Mouse (Mus musculus) heart, adult 2 months (tissue): ENCODE data around the gene Tcf7l1.

Source experiments
- CTCF ChIP-seq: fragments of 200-600 bp; IDR thresholded peaks from 2 replicates; pipeline ENCODE4 v1.8.1; 2022; ENCODE audit warnings: antibody characterized with exemption, mild to moderate bottlenecking, moderate library complexity
- EP300 ChIP-seq: fragments of 200-500 bp; IDR thresholded peaks from 2 replicates; pipeline ENCODE4 v1.6.1; 2011; ENCODE audit warnings: low read depth, low read length, control low read depth; ENCODE audit not compliant: insufficient read depth
- POLR2A ChIP-seq: fragments of 200-500 bp; IDR thresholded peaks from 2 replicates; pipeline ENCODE4 v1.6.1; 2011; ENCODE audit warnings: mild to moderate bottlenecking, low read depth, low read length, control low read depth; ENCODE audit not compliant: insufficient read depth

- TF ChIP-seq POLR2A: no peak
- TF ChIP-seq EP300: no peak
- peak; percentile 30 for TF ChIP-seq CTCF
Observed at GRCm38 (mm10) chr6:72714726-72715125, 74.3 kb downstream of the Tcf7l1 start.
